Mouse (Mus musculus): Measurements from ENCODE around the gene Pxt1. TPM values are rescaled to one million over a fixed set of nuclear protein-coding genes. Genes with fewer than 3 reads are reported as not detected.
A peak's percentile ranks its signal among the peaks of the same experiment; 100 is the strongest.

Pxt1 gene
- polyA plus RNA-seq, 1 experiment from 2014 or later = not detected

- no peak for DNase-seq (ENCODE audit: low spot score)
Measured at GRCm38 (mm10) chr17:28947011-28947939, 3.6 kb upstream of the Pxt1 start.

- DNase-seq (ENCODE audit: low spot score) = no peak
Measured at GRCm38 (mm10) chr17:28944481-28944880, 841 bp upstream of the Pxt1 start.

- no peak for DNase-seq (ENCODE audit: low spot score)
Measured at GRCm38 (mm10) chr17:28942101-28942500, 1.5 kb downstream of the Pxt1 start.

- DNase-seq (ENCODE audit: low spot score) = no peak
Measured at GRCm38 (mm10) chr17:28940776-28941555, 2.7 kb downstream of the Pxt1 start.

GRCm38 (mm10) chr17:28936622-28937345, 6.9 kb downstream of the Pxt1 start:
- peak; percentile 56 for DNase-seq (ENCODE audit: low spot score)

GRCm38 (mm10) chr17:28936133-28936532, 7.5 kb downstream of the Pxt1 start:
- DNase-seq (ENCODE audit: low spot score) = no peak

GRCm38 (mm10) chr17:28934120-28934916, 9.3 kb downstream of the Pxt1 start:
- DNase-seq (ENCODE audit: low spot score) = no peak

- no peak for DNase-seq (ENCODE audit: low spot score)
Measured at GRCm38 (mm10) chr17:28932274-28932673, 11.4 kb downstream of the Pxt1 start.

- no peak for DNase-seq (ENCODE audit: low spot score)
Measured at GRCm38 (mm10) chr17:28931436-28932211, 12.0 kb downstream of the Pxt1 start.

GRCm38 (mm10) chr17:28930392-28931074, 13.1 kb downstream of the Pxt1 start:
- peak; percentile 43 for DNase-seq (ENCODE audit: low spot score)

- DNase-seq (ENCODE audit: low spot score) = no peak
Measured at GRCm38 (mm10) chr17:28929369-28929768, 14.3 kb downstream of the Pxt1 start.

GRCm38 (mm10) chr17:28928004-28928403, 15.6 kb downstream of the Pxt1 start:
- DNase-seq (ENCODE audit: low spot score) = no peak

GRCm38 (mm10) chr17:28926866-28927635, 16.6 kb downstream of the Pxt1 start:
- peak; percentile 74 for DNase-seq (ENCODE audit: low spot score)

- DNase-seq (ENCODE audit: low spot score) = peak; percentile 77
Measured at GRCm38 (mm10) chr17:28926380-28926779, 17.3 kb downstream of the Pxt1 start.

- no peak for DNase-seq (ENCODE audit: low spot score)
Measured at GRCm38 (mm10) chr17:28924957-28925595, 18.6 kb downstream of the Pxt1 start.

GRCm38 (mm10) chr17:28922096-28922495, 21.5 kb downstream of the Pxt1 start:
- no peak for DNase-seq (ENCODE audit: low spot score)

- DNase-seq (ENCODE audit: low spot score) = no peak
Measured at GRCm38 (mm10) chr17:28921086-28921485, 22.6 kb downstream of the Pxt1 start.

- no peak for DNase-seq (ENCODE audit: low spot score)
Measured at GRCm38 (mm10) chr17:28916520-28916919, 27.1 kb downstream of the Pxt1 start.

All from thymus, postnatal 0 days (tissue).